Mouse (Mus musculus): ENCODE results near the gene 1700125H20Rik. TPM values are rescaled to one million over a fixed set of nuclear protein-coding genes. Genes with fewer than 3 reads are reported as not detected.

Gene 1700125H20Rik
- polyA plus RNA-seq, 1 experiment: not detected

DNA sequence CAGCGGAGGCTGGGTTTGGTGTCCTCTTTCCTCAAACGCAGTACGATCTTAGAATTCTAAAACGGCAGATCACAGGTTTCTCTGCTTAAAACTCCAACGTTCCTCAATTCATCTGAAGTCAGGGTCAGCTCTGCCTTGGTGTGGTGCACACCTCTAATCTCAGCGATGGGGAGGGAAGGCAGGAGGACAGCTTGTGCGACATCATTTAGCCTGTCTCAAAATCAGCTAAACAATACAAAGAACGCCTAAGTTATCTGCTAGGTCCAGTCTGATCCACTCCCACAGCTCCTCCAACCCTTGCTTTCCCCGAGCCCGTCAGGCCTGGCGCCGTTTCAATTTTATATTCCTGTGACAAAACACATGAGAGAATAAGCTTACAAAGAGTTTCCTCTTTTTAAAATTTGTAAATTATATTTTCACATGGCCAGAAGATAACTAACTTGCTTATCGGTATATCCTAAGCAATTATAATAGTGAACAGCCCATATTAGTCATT is 13.1 kb downstream of the 1700125H20Rik start:
- H3K4me3 ChIP-seq (ENCODE audit: insufficient read depth, low read length): peak overlapping the region; percentile 43
- TF ChIP-seq CTCF (IDR thresholded peaks at IDR 0.05; ENCODE audit: low read depth, low read length) (no peak), POLR2A (IDR thresholded peaks at IDR 0.05; ENCODE audit: borderline replicate concordance, low read depth, low read length) (no peak)
- peaks cover 10% of the 10 kb centered on the region for H3K4me1 ChIP-seq (ENCODE audit: control insufficient read depth, insufficient read depth, low read length)
- no peak overlapping the region for H3K27ac ChIP-seq (ENCODE audit: insufficient read depth, low read depth, low read length)

DNA sequence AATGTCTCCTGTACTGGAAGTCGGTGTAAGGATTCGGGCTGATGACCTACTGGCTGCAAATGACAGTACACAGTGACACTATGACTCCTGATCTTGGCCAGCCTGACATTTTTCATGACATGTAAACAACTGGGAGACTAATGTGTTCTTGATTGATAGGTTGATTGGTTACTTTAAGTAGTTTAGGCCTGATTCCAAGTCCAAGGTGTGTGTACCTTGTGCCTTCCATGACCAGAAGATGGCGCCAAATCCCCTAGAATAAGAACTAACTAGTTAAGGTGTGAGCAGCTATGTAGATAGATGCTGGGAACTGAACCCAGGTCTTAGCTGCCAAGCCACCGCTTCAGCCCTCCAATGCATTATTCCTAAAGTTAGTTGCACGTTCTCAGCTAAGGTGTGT is 13.9 kb downstream of the 1700125H20Rik start:
- Histone ChIP-seq H3K4me3 (ENCODE audit: insufficient read depth, low read length) (no peak overlapping the region), H3K4me1 (ENCODE audit: control insufficient read depth, insufficient read depth, low read length) (peaks cover 10% of the 10 kb centered on the region), H3K27ac (ENCODE audit: insufficient read depth, low read depth, low read length) (no peak overlapping the region)
- TF ChIP-seq CTCF (IDR thresholded peaks at IDR 0.05; ENCODE audit: low read depth, low read length) (no peak), POLR2A (IDR thresholded peaks at IDR 0.05; ENCODE audit: borderline replicate concordance, low read depth, low read length) (no peak)

GRCm38 (mm10) chr11:85184839-85185238 is 14.6 kb downstream of the 1700125H20Rik start:
- Histone ChIP-seq H3K4me1 (ENCODE audit: control insufficient read depth, insufficient read depth, low read length) (peaks cover 10% of the 10 kb centered on the region), H3K27ac (ENCODE audit: insufficient read depth, low read depth, low read length) (no peak overlapping the region), H3K4me3 (ENCODE audit: insufficient read depth, low read length) (no peak overlapping the region)
- TF ChIP-seq CTCF (IDR thresholded peaks at IDR 0.05; ENCODE audit: low read depth, low read length) (no peak), POLR2A (IDR thresholded peaks at IDR 0.05; ENCODE audit: borderline replicate concordance, low read depth, low read length) (no peak)

- Histone ChIP-seq H3K4me3 (ENCODE audit: insufficient read depth, low read length) (no peak overlapping the region), H3K27ac (ENCODE audit: insufficient read depth, low read depth, low read length) (no peak overlapping the region), H3K4me1 (ENCODE audit: control insufficient read depth, insufficient read depth, low read length) (peaks cover 8% of the 10 kb centered on the region)
- TF ChIP-seq POLR2A (IDR thresholded peaks at IDR 0.05; ENCODE audit: borderline replicate concordance, low read depth, low read length) (no peak), CTCF (IDR thresholded peaks at IDR 0.05; ENCODE audit: low read depth, low read length) (no peak)
Observed at GRCm38 (mm10) chr11:85189110-85189509, 18.9 kb downstream of the 1700125H20Rik start.

GRCm38 (mm10) chr11:85190741-85191140 is 20.5 kb downstream of the 1700125H20Rik start:
- Histone ChIP-seq H3K4me3 (ENCODE audit: insufficient read depth, low read length) (no peak overlapping the region), H3K4me1 (ENCODE audit: control insufficient read depth, insufficient read depth, low read length) (peaks cover 4% of the 10 kb centered on the region; the same call in 1 of the 2 replicates), H3K27ac (ENCODE audit: insufficient read depth, low read depth, low read length) (no peak overlapping the region)
- TF ChIP-seq CTCF (IDR thresholded peaks at IDR 0.05; ENCODE audit: low read depth, low read length): no peak
- TF ChIP-seq POLR2A (IDR thresholded peaks at IDR 0.05; ENCODE audit: borderline replicate concordance, low read depth, low read length): no peak

GRCm38 (mm10) chr11:85194206-85194605 is 24.0 kb downstream of the 1700125H20Rik start:
- Histone ChIP-seq H3K27ac (ENCODE audit: insufficient read depth, low read depth, low read length) (no peak overlapping the region), H3K4me3 (ENCODE audit: insufficient read depth, low read length) (no peak overlapping the region), H3K4me1 (ENCODE audit: control insufficient read depth, insufficient read depth, low read length) (no peaks in the 10 kb centered on the region)
- TF ChIP-seq POLR2A (IDR thresholded peaks at IDR 0.05; ENCODE audit: borderline replicate concordance, low read depth, low read length) (no peak), CTCF (IDR thresholded peaks at IDR 0.05; ENCODE audit: low read depth, low read length) (no peak)

GRCm38 (mm10) chr11:85196046-85196445 is 25.8 kb downstream of the 1700125H20Rik start:
- TF ChIP-seq POLR2A (IDR thresholded peaks at IDR 0.05; ENCODE audit: borderline replicate concordance, low read depth, low read length): no peak
- no peak for TF ChIP-seq CTCF (IDR thresholded peaks at IDR 0.05; ENCODE audit: low read depth, low read length)
- H3K4me1 ChIP-seq (ENCODE audit: control insufficient read depth, insufficient read depth, low read length): no peaks in the 10 kb centered on the region
- H3K27ac ChIP-seq (ENCODE audit: insufficient read depth, low read depth, low read length): no peak overlapping the region
- no peak overlapping the region for H3K4me3 ChIP-seq (ENCODE audit: insufficient read depth, low read length)

- Histone ChIP-seq H3K4me1 (ENCODE audit: control insufficient read depth, insufficient read depth, low read length) (no peaks in the 10 kb centered on the region), H3K27ac (ENCODE audit: insufficient read depth, low read depth, low read length) (no peak overlapping the region), H3K4me3 (ENCODE audit: insufficient read depth, low read length) (no peak overlapping the region)
- no peak for TF ChIP-seq POLR2A (IDR thresholded peaks at IDR 0.05; ENCODE audit: borderline replicate concordance, low read depth, low read length)
- no peak for TF ChIP-seq CTCF (IDR thresholded peaks at IDR 0.05; ENCODE audit: low read depth, low read length)
Observed at GRCm38 (mm10) chr11:85198906-85199305, 28.7 kb downstream of the 1700125H20Rik start.

- Histone ChIP-seq H3K4me3 (ENCODE audit: insufficient read depth, low read length) (no peak overlapping the region), H3K4me1 (ENCODE audit: control insufficient read depth, insufficient read depth, low read length) (no peaks in the 10 kb centered on the region), H3K27ac (ENCODE audit: insufficient read depth, low read depth, low read length) (no peak overlapping the region)
- no peak for TF ChIP-seq POLR2A (IDR thresholded peaks at IDR 0.05; ENCODE audit: borderline replicate concordance, low read depth, low read length)
- no peak for TF ChIP-seq CTCF (IDR thresholded peaks at IDR 0.05; ENCODE audit: low read depth, low read length)
Observed at GRCm38 (mm10) chr11:85206231-85206630, 36.0 kb downstream of the 1700125H20Rik start.

GRCm38 (mm10) chr11:85211151-85211550 is 40.9 kb downstream of the 1700125H20Rik start:
- TF ChIP-seq CTCF (IDR thresholded peaks at IDR 0.05; ENCODE audit: low read depth, low read length) (no peak), POLR2A (IDR thresholded peaks at IDR 0.05; ENCODE audit: borderline replicate concordance, low read depth, low read length) (no peak)
- no peak overlapping the region for H3K27ac ChIP-seq (ENCODE audit: insufficient read depth, low read depth, low read length)
- no peak overlapping the region for H3K4me3 ChIP-seq (ENCODE audit: insufficient read depth, low read length)
- peaks cover 5% of the 10 kb centered on the region; the same call in 1 of the 2 replicates for H3K4me1 ChIP-seq (ENCODE audit: control insufficient read depth, insufficient read depth, low read length)

Measured in bone marrow macrophage, adult 2 months (primary cell).